Mouse (Mus musculus): ENCODE measurements around the gene Iqcf6.

GRCm38 (mm10) chr9:106647226-106647625, 20.8 kb downstream of the Iqcf6 start:
- no peak for TF ChIP-seq CTCF (IDR thresholded peaks at IDR 0.05; ENCODE audit: low read depth, low read length)
- no peak for TF ChIP-seq POLR2A (IDR thresholded peaks at IDR 0.05; ENCODE audit: extremely low read depth, insufficient read depth, low read length)

All from liver, adult 2 months (tissue).